Mouse (Mus musculus) MEL (cell line): Measurements from ENCODE around the gene 5730596B20Rik.

Source experiments
- CHD2 ChIP-seq: IDR thresholded peaks from 2 replicates; pipeline ENCODE4 v1.6.1; 2011; ENCODE audit warnings: low read length, improper control_type of control experiment
- CTCF ChIP-seq, 3 experiments: IDR thresholded peaks in 2 of 3; conservative IDR thresholded peaks in 1 of 3; 2 replicates each; pipeline ENCODE4 v1.5.1; 2011 to 2012; ENCODE audit warnings: low read length in 3 of 3, low read depth in 2 of 3, mild to moderate bottlenecking in 2 of 3, improper control_type of control experiment in 1 of 3, inconsistent platforms in 1 of 3, mixed read lengths in 1 of 3, moderate library complexity in 1 of 3; ENCODE audit not compliant: control insufficient read depth in 1 of 3, insufficient read depth in 1 of 3, poor library complexity in 1 of 3, severe bottlenecking in 1 of 3
- E2F4 ChIP-seq: IDR thresholded peaks from 2 replicates; pipeline ENCODE4 v1.6.1; 2011; ENCODE audit warnings: low read depth, low read length, improper control_type of control experiment, borderline replicate concordance
- MAZ ChIP-seq: IDR thresholded peaks from 2 replicates; pipeline ENCODE4 v1.6.1; 2012; ENCODE audit warnings: low read depth, mild to moderate bottlenecking, inconsistent platforms, low read length, improper control_type of control experiment
- POLR2A ChIP-seq, 2 experiments: IDR thresholded peaks; 2 replicates each; pipeline ENCODE4 v1.6.1; 2011 to 2012; ENCODE audit warnings: low read length in 2 of 2, mild to moderate bottlenecking in 2 of 2, control low read depth in 1 of 2, improper control_type of control experiment in 1 of 2, low read depth in 1 of 2, moderate library complexity in 1 of 2; ENCODE audit not compliant: control insufficient read depth in 1 of 2, insufficient read depth in 1 of 2, poor library complexity in 1 of 2
- TAL1 ChIP-seq: IDR thresholded peaks from 2 replicates; pipeline ENCODE4 v1.6.1; 2012; ENCODE audit warnings: mild to moderate bottlenecking, inconsistent platforms, low read length, moderate library complexity, mixed read lengths
- USF2 ChIP-seq, 2 experiments: IDR thresholded peaks; 2 replicates each; pipeline ENCODE4 v1.6.1; 2011 to 2012; ENCODE audit warnings: improper control_type of control experiment in 2 of 2, low read length in 2 of 2, borderline replicate concordance in 1 of 2, inconsistent platforms in 1 of 2, low read depth in 1 of 2, mild to moderate bottlenecking in 1 of 2; ENCODE audit not compliant: insufficient read depth in 1 of 2
- ZC3H11A ChIP-seq: IDR thresholded peaks from 2 replicates; pipeline ENCODE4 v1.6.1; 2012; ENCODE audit warnings: low read depth, mild to moderate bottlenecking, inconsistent platforms, low read length, improper control_type of control experiment
- ZNF384 ChIP-seq: IDR thresholded peaks from 2 replicates; pipeline ENCODE4 v1.6.1; 2012; ENCODE audit warnings: low read depth, mild to moderate bottlenecking, inconsistent platforms, low read length, improper control_type of control experiment

GRCm38 (mm10) chr6:52152226-52153193, 24.8 kb upstream of the 5730596B20Rik start:
- TF ChIP-seq ZNF384 (no peak), ZC3H11A (no peak), E2F4 (no peak), CHD2 (no peak), CTCF (IDR thresholded peaks at IDR 0.05 in 2 of 3, conservative IDR thresholded peaks at IDR 0.05 in 1 of 3; ENCODE audit: control insufficient read depth in 1 of 3, insufficient read depth in 1 of 3, low read depth in 2 of 3, low read length in 3 of 3, poor library complexity in 1 of 3, severe bottlenecking in 1 of 3) (no peak), TAL1 (no peak), POLR2A (IDR thresholded peaks at IDR 0.05; ENCODE audit: control insufficient read depth in 1 of 2, insufficient read depth in 1 of 2, low read depth in 1 of 2, low read length in 2 of 2, poor library complexity in 1 of 2) (no peak), USF2 (IDR thresholded peaks at IDR 0.05; ENCODE audit: borderline replicate concordance in 1 of 2, insufficient read depth in 1 of 2, low read depth in 1 of 2, low read length in 2 of 2) (no peak), MAZ (no peak)
